Mouse (Mus musculus) liver, postnatal 0 days (tissue): ENCODE data around the gene Adora3. TPM values are rescaled to one million over a fixed set of nuclear protein-coding genes. Genes with fewer than 3 reads are reported as not detected.

Experiments
- ATAC-seq: fragments of 200-750 bp; cut with Nextera tagmentation; 2 replicates; pipeline ENCODE4 v1.8.0; 2017; ENCODE audit warnings: mild to moderate bottlenecking, moderate library complexity
- DNase-seq: peaks from one replicate; pipeline ENCODE4 v3.0.0-alpha.2; 2016
- H3K27ac ChIP-seq: fragments of 300-500 bp; sonication (generic); 2 replicates; pipeline ENCODE4 v1.5.1; 2014; ENCODE audit warnings: antibody characterized with exemption, moderate library complexity, mild to moderate bottlenecking, low read depth
- H3K27me3 ChIP-seq: fragments of 300-500 bp; sonication (generic); 2 replicates; pipeline ENCODE4 v1.6.1; 2014; ENCODE audit warnings: low read length, control low read depth, mixed read lengths; ENCODE audit not compliant: insufficient read depth
- H3K36me3 ChIP-seq: fragments of 300-500 bp; sonication (generic); replicated peaks from 2 replicates; pipeline ENCODE4 v1.6.1; 2014; ENCODE audit warnings: mild to moderate bottlenecking, control low read depth, low read length, moderate library complexity, mixed read lengths; ENCODE audit not compliant: insufficient read depth
- H3K4me1 ChIP-seq: fragments of 300-500 bp; sonication (generic); 2 replicates; pipeline ENCODE4 v1.6.1; 2014; ENCODE audit warnings: antibody characterized with exemption, mild to moderate bottlenecking, control low read depth; ENCODE audit not compliant: insufficient read depth
- H3K4me2 ChIP-seq: fragments of 300-500 bp; sonication (generic); 2 replicates; pipeline ENCODE4 v1.6.1; 2014; ENCODE audit warnings: low read depth, mild to moderate bottlenecking, low read length, moderate library complexity, mixed read lengths
- H3K4me3 ChIP-seq: fragments of 300-500 bp; sonication (generic); 2 replicates; pipeline ENCODE4 v1.5.1; 2014; ENCODE audit warnings: low read depth, low read length
- H3K9ac ChIP-seq: fragments of 300-500 bp; sonication (generic); replicated peaks from 2 replicates; pipeline ENCODE4 v1.6.1; 2014; ENCODE audit warnings: mild to moderate bottlenecking, moderate library complexity
- H3K9me3 ChIP-seq: fragments of 300-500 bp; sonication (generic); 2 replicates; pipeline ENCODE4 v1.6.1; 2016; ENCODE audit warnings: mild to moderate bottlenecking, control low read depth, low read length, mixed read lengths
- CTCF ChIP-seq: sonication (generic); IDR thresholded peaks from 2 replicates; pipeline ENCODE4 v1.5.1; 2016; ENCODE audit warnings: antibody characterized with exemption, low read depth
- EP300 ChIP-seq: IDR thresholded peaks from 2 replicates; pipeline ENCODE4 v1.6.1; 2016; ENCODE audit warnings: antibody characterized with exemption, low read depth, mild to moderate bottlenecking
- WGBS: fragments of 180-500 bp; shearing (Covaris S2); extraction: QIAGEN DNeasy Blood & Tissue Kit; methylation state at CpG from one replicate; pipeline ENCODE4 v1.1.7; 2014; ENCODE audit not compliant: insufficient replicate concordance; 5-methylcytosine and 5-hydroxymethylcytosine counted together
- polyA plus RNA-seq: library from polyadenylated mRNA; unstranded; fragments of >200 nt; fragmentation: Nextera tagmentation; extraction: Ambion mirVana; gene quantifications from 2 replicates; pipeline ENCODE4 v1.2.1, GENCODE M21; 2015

Gene Adora3
- polyA plus RNA-seq, 1 experiment from 2014 or later, result 0.62 TPM

GRCm38 (mm10) chr3:105878751-105879150, 8.1 kb downstream of the Adora3 start:
- TF ChIP-seq EP300, result no peak
- no peak for TF ChIP-seq CTCF
- ATAC-seq (no peak), DNase-seq (no peak)
- Histone ChIP-seq H3K9me3 (no peaks in the 10 kb centered on the region), H3K27me3 (no peaks in the 10 kb centered on the region), H3K27ac (no peak overlapping the region), H3K4me1 (peaks cover 8% of the 10 kb centered on the region; the same call in 1 of the 2 replicates), H3K4me3 (no peak overlapping the region), H3K36me3 (no peaks in the 10 kb centered on the region), H3K4me2 (no peak overlapping the region), H3K9ac (no peak overlapping the region)
- 76% methylated on average over 8 of the region's 8 CpGs for WGBS

GRCm38 (mm10) chr3:105880419-105880818, 9.8 kb downstream of the Adora3 start:
- no peak for ATAC-seq
- Histone ChIP-seq H3K27ac (no peak overlapping the region), H3K36me3 (no peaks in the 10 kb centered on the region), H3K9me3 (no peaks in the 10 kb centered on the region), H3K9ac (no peak overlapping the region), H3K4me1 (peaks cover 8% of the 10 kb centered on the region; the same call in 1 of the 2 replicates), H3K4me3 (no peak overlapping the region), H3K27me3 (no peaks in the 10 kb centered on the region), H3K4me2 (no peak overlapping the region)
- no peak for TF ChIP-seq CTCF
- TF ChIP-seq EP300, result no peak
- WGBS, result 38% methylated on average over 3 of the region's 3 CpGs
- DNase-seq, result peak; percentile 4

- no peak overlapping the region for H3K4me3 ChIP-seq
- TF ChIP-seq CTCF (no peak), EP300 (no peak)
- no peak for DNase-seq
- 82% methylated on average over 7 of the region's 7 CpGs for WGBS
- H3K9ac ChIP-seq, result no peak overlapping the region
- H3K9me3 ChIP-seq, result no peaks in the 10 kb centered on the region
- no peak for ATAC-seq
- no peak overlapping the region for H3K4me2 ChIP-seq
- no peaks in the 10 kb centered on the region for H3K27me3 ChIP-seq
- H3K4me1 ChIP-seq, result no peaks in the 10 kb centered on the region
- H3K36me3 ChIP-seq, result no peaks in the 10 kb centered on the region
- H3K27ac ChIP-seq, result no peak overlapping the region
Observed at GRCm38 (mm10) chr3:105882105-105882504, 11.4 kb downstream of the Adora3 start.

- Histone ChIP-seq H3K36me3 (no peaks in the 10 kb centered on the region), H3K9me3 (no peaks in the 10 kb centered on the region), H3K9ac (no peak overlapping the region), H3K4me2 (no peak overlapping the region), H3K4me1 (no peaks in the 10 kb centered on the region), H3K27me3 (no peaks in the 10 kb centered on the region), H3K4me3 (no peak overlapping the region), H3K27ac (no peak overlapping the region)
- 90% methylated on average over 2 of the region's 2 CpGs for WGBS
- DNase-seq (peak; percentile 3), ATAC-seq (no peak)
- TF ChIP-seq EP300, result no peak
- TF ChIP-seq CTCF, result no peak
Observed at GRCm38 (mm10) chr3:105883111-105883510, 12.5 kb downstream of the Adora3 start.

- H3K4me1 ChIP-seq, result peaks cover 26% of the 10 kb centered on the region
- H3K36me3 ChIP-seq, result no peaks in the 10 kb centered on the region
- no peak overlapping the region for H3K27ac ChIP-seq
- H3K9me3 ChIP-seq, result no peaks in the 10 kb centered on the region
- H3K9ac ChIP-seq, result no peak overlapping the region
- H3K4me3 ChIP-seq, result no peak overlapping the region
- DNase-seq (peak; percentile 7), ATAC-seq (no peak)
- 81% methylated on average over 3 of the region's 3 CpGs for WGBS
- no peak for TF ChIP-seq CTCF
- TF ChIP-seq EP300, result no peak
- no peak overlapping the region for H3K4me2 ChIP-seq
- no peaks in the 10 kb centered on the region for H3K27me3 ChIP-seq
Observed at GRCm38 (mm10) chr3:105888961-105889360, 18.3 kb downstream of the Adora3 start.

GRCm38 (mm10) chr3:105890220-105890619, 19.6 kb downstream of the Adora3 start:
- Histone ChIP-seq H3K4me2 (no peak overlapping the region), H3K4me1 (peaks cover 37% of the 10 kb centered on the region), H3K36me3 (no peaks in the 10 kb centered on the region), H3K9me3 (no peaks in the 10 kb centered on the region), H3K4me3 (no peak overlapping the region), H3K27me3 (no peaks in the 10 kb centered on the region), H3K27ac (no peak overlapping the region), H3K9ac (no peak overlapping the region)
- DNase-seq (no peak), ATAC-seq (no peak)
- 63% methylated on average over 4 of the region's 4 CpGs for WGBS
- TF ChIP-seq CTCF (no peak), EP300 (no peak)

GRCm38 (mm10) chr3:105891141-105891540, 20.5 kb downstream of the Adora3 start:
- ATAC-seq, result no peak
- Histone ChIP-seq H3K9ac (no peak overlapping the region), H3K4me1 (peaks cover 40% of the 10 kb centered on the region), H3K9me3 (no peaks in the 10 kb centered on the region), H3K27me3 (no peaks in the 10 kb centered on the region), H3K36me3 (no peaks in the 10 kb centered on the region), H3K4me2 (peak overlapping the region; percentile 65; the same call in 1 of the 2 replicates), H3K27ac (peak overlapping the region; percentile 95), H3K4me3 (no peak overlapping the region)
- WGBS, result 53% methylated on average over 3 of the region's 3 CpGs
- no peak for TF ChIP-seq CTCF
- no peak for TF ChIP-seq EP300
- DNase-seq, result peak; percentile 8
